Mouse (Mus musculus) ES-Bruce4 (cell line): ENCODE measurements around the gene Mgam. TPM values are rescaled to one million over a fixed set of nuclear protein-coding genes. Genes with fewer than 3 reads are reported as not detected.

Experiments used
- H3K27ac ChIP-seq: 2 replicates; pipeline ENCODE4 v1.5.1; 2012; ENCODE audit warnings: low read length, inconsistent platforms; ENCODE audit not compliant: insufficient read depth
- H3K27me3 ChIP-seq: 2 replicates; pipeline ENCODE4 v1.6.1; 2012; ENCODE audit warnings: mild to moderate bottlenecking, low read length, inconsistent platforms; ENCODE audit not compliant: control insufficient read depth, poor library complexity, insufficient read depth, severe bottlenecking
- H3K36me3 ChIP-seq: 2 replicates; pipeline ENCODE4 v1.6.1; 2012; ENCODE audit warnings: inconsistent platforms, mild to moderate bottlenecking, low read length, moderate library complexity; ENCODE audit not compliant: control insufficient read depth, poor library complexity, insufficient read depth, severe bottlenecking
- H3K4me1 ChIP-seq: one replicate; pipeline ENCODE4 v1.8.1; 2011; ENCODE audit warnings: low read length; ENCODE audit not compliant: control insufficient read depth, insufficient read depth
- H3K4me3 ChIP-seq: 2 replicates; pipeline ENCODE4 v1.5.1; 2011; ENCODE audit warnings: low read depth, mild to moderate bottlenecking, low read length
- H3K9ac ChIP-seq: 2 replicates; pipeline ENCODE4 v1.6.1; 2012; ENCODE audit warnings: low read depth, mild to moderate bottlenecking, inconsistent platforms; ENCODE audit not compliant: poor library complexity, severe bottlenecking
- H3K9me3 ChIP-seq: replicated peaks from 2 replicates; pipeline ENCODE4 v1.6.1; 2012; ENCODE audit warnings: mild to moderate bottlenecking, low read length, inconsistent platforms; ENCODE audit not compliant: control insufficient read depth, poor library complexity, insufficient read depth, severe bottlenecking
- CTCF ChIP-seq: IDR thresholded peaks from one replicate; pipeline ENCODE4 v1.8.1; 2011; ENCODE audit warnings: low read depth, low read length
- EP300 ChIP-seq: IDR thresholded peaks from 2 replicates; pipeline ENCODE4 v1.6.1; 2011; ENCODE audit warnings: low read depth, low read length; ENCODE audit not compliant: insufficient read depth
- POLR2A ChIP-seq: IDR thresholded peaks from one replicate; pipeline ENCODE4 v1.8.1; 2011; ENCODE audit warnings: low read length; ENCODE audit not compliant: insufficient read depth
- polyA plus RNA-seq: library from polyadenylated mRNA; stranded (reverse); fragments of >200 nt; gene quantifications from 2 replicates; pipeline ENCODE4 v1.2.4, GENCODE M21; 2011; ENCODE audit warnings: low read depth; ENCODE audit not compliant: missing spikeins, insufficient read depth, insufficient read length

Gene Mgam
- polyA plus RNA-seq, 1 experiment, result 0.09 TPM

DNA sequence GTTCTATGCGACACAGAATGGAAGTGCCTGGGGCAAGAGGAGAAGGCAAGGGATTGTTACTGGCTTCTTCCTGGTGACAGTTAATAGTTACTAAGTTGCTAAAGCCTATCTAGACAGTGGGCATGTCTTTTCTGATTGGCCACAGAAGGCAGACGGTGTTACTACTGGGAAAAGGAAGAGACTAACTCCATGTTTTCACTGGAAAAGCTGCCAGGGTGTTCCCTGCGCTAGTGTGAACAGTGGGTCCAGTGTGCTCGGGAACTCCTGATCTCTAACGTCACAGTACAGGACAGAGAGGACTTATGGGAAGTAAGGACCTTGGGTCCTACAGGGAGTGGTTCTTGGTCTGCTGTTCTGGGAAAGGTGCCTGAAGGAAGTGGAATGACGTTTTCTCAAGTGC lies 6.9 kb downstream of the Mgam start:
- H3K9ac ChIP-seq, result no peak overlapping the region
- H3K9me3 ChIP-seq, result no peaks in the 10 kb centered on the region
- H3K27me3 ChIP-seq, result no peaks in the 10 kb centered on the region
- no peak overlapping the region for H3K27ac ChIP-seq
- no peak for TF ChIP-seq CTCF
- no peak for TF ChIP-seq EP300
- no peak for TF ChIP-seq POLR2A
- H3K36me3 ChIP-seq, result no peaks in the 10 kb centered on the region
- H3K4me1 ChIP-seq, result no peaks in the 10 kb centered on the region
- no peak overlapping the region for H3K4me3 ChIP-seq

DNA sequence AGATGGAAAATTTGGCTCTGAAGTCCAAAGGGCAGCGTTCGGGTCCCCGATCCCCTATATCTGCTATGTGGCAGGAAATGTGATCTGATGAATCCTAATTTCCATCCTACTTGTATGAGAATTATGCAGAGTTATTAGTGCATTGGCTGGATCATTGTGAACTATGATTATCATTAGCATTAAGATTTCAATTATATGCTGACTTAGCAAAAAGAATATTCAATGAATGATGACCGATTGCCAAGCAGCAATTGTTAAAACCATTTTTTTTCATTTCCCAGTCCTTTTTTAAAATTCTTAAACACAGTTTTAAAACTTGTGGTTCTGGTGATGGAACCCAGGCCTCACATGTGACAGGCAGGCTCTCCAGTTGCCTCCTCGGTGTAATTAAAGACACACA lies 9.1 kb downstream of the Mgam start:
- Histone ChIP-seq H3K9me3 (no peaks in the 10 kb centered on the region), H3K4me3 (no peak overlapping the region), H3K9ac (no peak overlapping the region), H3K27ac (no peak overlapping the region), H3K27me3 (no peaks in the 10 kb centered on the region), H3K36me3 (no peaks in the 10 kb centered on the region), H3K4me1 (no peaks in the 10 kb centered on the region)
- TF ChIP-seq POLR2A (no peak), CTCF (no peak), EP300 (no peak)

GRCm38 (mm10) chr6:40640710-40641538 lies 12.3 kb downstream of the Mgam start:
- Histone ChIP-seq H3K27me3 (no peaks in the 10 kb centered on the region), H3K9me3 (no peaks in the 10 kb centered on the region), H3K4me3 (no peak overlapping the region), H3K36me3 (no peaks in the 10 kb centered on the region), H3K4me1 (no peaks in the 10 kb centered on the region), H3K9ac (no peak overlapping the region), H3K27ac (no peak overlapping the region)
- no peak for TF ChIP-seq POLR2A
- TF ChIP-seq CTCF, result no peak

DNA sequence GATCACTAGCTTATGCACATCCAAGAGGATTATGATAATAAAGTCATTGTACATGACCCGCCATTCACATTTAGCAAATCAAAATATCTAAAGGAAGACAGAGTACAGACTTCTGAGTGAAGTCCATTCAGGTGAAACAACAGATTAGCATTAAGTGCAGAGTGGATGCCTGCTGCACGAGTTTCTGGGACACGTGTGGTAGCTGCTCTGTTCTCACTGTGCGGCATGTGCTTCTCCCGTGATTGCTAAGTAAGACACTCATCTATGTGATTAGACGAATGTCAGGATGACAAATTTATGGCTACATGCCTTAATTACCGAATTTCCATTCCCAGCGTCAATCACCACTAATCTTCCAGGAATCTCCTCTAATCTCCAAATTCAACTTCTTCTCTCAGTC lies 17.1 kb downstream of the Mgam start:
- H3K9me3 ChIP-seq, result no peaks in the 10 kb centered on the region
- H3K9ac ChIP-seq, result no peak overlapping the region
- no peak overlapping the region for H3K27ac ChIP-seq
- no peaks in the 10 kb centered on the region for H3K4me1 ChIP-seq
- no peak overlapping the region for H3K4me3 ChIP-seq
- no peak for TF ChIP-seq EP300
- no peak for TF ChIP-seq CTCF
- TF ChIP-seq POLR2A, result no peak
- H3K36me3 ChIP-seq, result no peaks in the 10 kb centered on the region
- no peaks in the 10 kb centered on the region for H3K27me3 ChIP-seq

GRCm38 (mm10) chr6:40650953-40651352 lies 22.3 kb downstream of the Mgam start:
- H3K36me3 ChIP-seq, result no peaks in the 10 kb centered on the region
- H3K27ac ChIP-seq, result no peak overlapping the region
- no peaks in the 10 kb centered on the region for H3K4me1 ChIP-seq
- no peak overlapping the region for H3K9ac ChIP-seq
- no peak for TF ChIP-seq CTCF
- no peak for TF ChIP-seq EP300
- TF ChIP-seq POLR2A, result no peak
- H3K4me3 ChIP-seq, result no peak overlapping the region
- no peaks in the 10 kb centered on the region for H3K9me3 ChIP-seq
- H3K27me3 ChIP-seq, result no peaks in the 10 kb centered on the region

GRCm38 (mm10) chr6:40660930-40661329 lies 32.3 kb downstream of the Mgam start:
- no peaks in the 10 kb centered on the region for H3K4me1 ChIP-seq
- TF ChIP-seq POLR2A (no peak), EP300 (no peak), CTCF (no peak)
- H3K27ac ChIP-seq, result no peak overlapping the region
- no peak overlapping the region for H3K4me3 ChIP-seq
- H3K9ac ChIP-seq, result no peak overlapping the region
- no peaks in the 10 kb centered on the region for H3K36me3 ChIP-seq
- H3K27me3 ChIP-seq, result no peaks in the 10 kb centered on the region
- H3K9me3 ChIP-seq, result no peaks in the 10 kb centered on the region
